Mouse (Mus musculus) embryonic facial prominence, embryonic 14.5 days (tissue): ENCODE measurements around the gene 1700037H04Rik. TPM values are rescaled to one million over a fixed set of nuclear protein-coding genes. Genes with fewer than 3 reads are reported as not detected.
A peak's percentile ranks its signal among the peaks of the same experiment; 100 is the strongest.

ENCODE experiments used
- ATAC-seq: fragments of 200-750 bp; cut with Nextera tagmentation; 2 replicates; pipeline ENCODE4 v1.8.0; 2017; ENCODE audit warnings: low read depth, moderate number of reproducible peaks, moderate TSS enrichment
- DNase-seq: peaks from one replicate; pipeline ENCODE4 v3.0.0-alpha.2; 2015; ENCODE audit warnings: low spot score
- H3K27ac ChIP-seq: fragments of 300-500 bp; sonication (generic); replicated peaks from 2 replicates; pipeline ENCODE4 v1.5.1; 2014; ENCODE audit warnings: low read depth, mild to moderate bottlenecking, low read length, moderate library complexity
- H3K27me3 ChIP-seq: fragments of 300-500 bp; sonication (generic); replicated peaks from 2 replicates; pipeline ENCODE4 v1.6.1; 2014; ENCODE audit warnings: low read length; ENCODE audit not compliant: control insufficient read depth, insufficient read depth
- H3K36me3 ChIP-seq: fragments of 300-500 bp; sonication (generic); 2 replicates; pipeline ENCODE4 v1.6.1; 2014; ENCODE audit warnings: low read length, mixed read lengths; ENCODE audit not compliant: control insufficient read depth, insufficient read depth
- H3K4me1 ChIP-seq: fragments of 300-500 bp; sonication (generic); 2 replicates; pipeline ENCODE4 v1.6.1; 2014; ENCODE audit warnings: antibody characterized with exemption, low read length; ENCODE audit not compliant: control insufficient read depth, insufficient read depth
- H3K4me2 ChIP-seq: fragments of 300-500 bp; sonication (generic); 2 replicates; pipeline ENCODE4 v1.6.1; 2014; ENCODE audit warnings: low read depth, mild to moderate bottlenecking, low read length, moderate library complexity, mixed read lengths
- H3K4me3 ChIP-seq: fragments of 300-500 bp; sonication (generic); 2 replicates; pipeline ENCODE4 v1.5.1; 2014; ENCODE audit warnings: low read depth, mild to moderate bottlenecking, low read length
- H3K9ac ChIP-seq: fragments of 300-500 bp; sonication (generic); 2 replicates; pipeline ENCODE4 v1.6.1; 2014; ENCODE audit warnings: low read depth, mild to moderate bottlenecking, low read length, moderate library complexity, mixed read lengths
- H3K9me3 ChIP-seq: fragments of 300-500 bp; sonication (generic); 2 replicates; pipeline ENCODE4 v1.6.1; 2016; ENCODE audit warnings: low read length; ENCODE audit not compliant: control insufficient read depth
- WGBS: fragments of 180-500 bp; shearing (Covaris S2); extraction: QIAGEN DNeasy Blood & Tissue Kit; methylation state at CpG from one replicate; pipeline ENCODE4 v1.1.7; 2014; 5-methylcytosine and 5-hydroxymethylcytosine counted together
- polyA plus RNA-seq: library from polyadenylated mRNA; unstranded; fragments of >200 nt; fragmentation: Nextera tagmentation; extraction: Ambion mirVana; gene quantifications from 2 replicates; pipeline ENCODE4 v1.2.1, GENCODE M21; 2014

The 1700037H04Rik gene
- polyA plus RNA-seq, 1 experiment from 2014 or later: 69.4 TPM

DNA sequence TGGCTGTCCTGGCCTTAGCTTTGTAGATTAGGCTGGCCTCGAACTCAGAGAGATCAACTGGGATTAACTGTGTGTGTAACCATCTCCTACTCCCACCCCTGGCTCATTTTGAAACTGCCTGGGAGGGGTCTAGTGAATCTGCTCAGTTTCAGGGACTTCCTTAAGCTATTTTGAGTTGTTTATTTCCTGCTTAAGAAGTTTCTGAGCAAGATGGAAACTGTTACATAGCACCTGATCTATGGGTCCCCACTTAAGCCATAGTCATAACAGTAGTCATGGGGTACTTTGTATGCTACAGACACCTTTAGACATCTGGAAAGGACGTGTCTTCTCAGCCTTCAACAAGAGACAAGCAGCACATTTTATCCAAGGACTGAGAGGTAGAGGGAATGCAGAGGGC is 40.8 kb upstream of the 1700037H04Rik start:
- no peak overlapping the region for H3K27ac ChIP-seq
- H3K9ac ChIP-seq: no peak overlapping the region
- peaks cover 14% of the 10 kb centered on the region for H3K4me1 ChIP-seq
- no peak for DNase-seq
- WGBS: 72% methylated on average over 2 of the region's 2 CpGs
- ATAC-seq: no peak
- no peaks in the 10 kb centered on the region for H3K9me3 ChIP-seq
- peaks cover 23% of the 10 kb centered on the region for H3K36me3 ChIP-seq
- H3K27me3 ChIP-seq: no peaks in the 10 kb centered on the region
- H3K4me3 ChIP-seq: no peak overlapping the region
- no peak overlapping the region for H3K4me2 ChIP-seq

DNA sequence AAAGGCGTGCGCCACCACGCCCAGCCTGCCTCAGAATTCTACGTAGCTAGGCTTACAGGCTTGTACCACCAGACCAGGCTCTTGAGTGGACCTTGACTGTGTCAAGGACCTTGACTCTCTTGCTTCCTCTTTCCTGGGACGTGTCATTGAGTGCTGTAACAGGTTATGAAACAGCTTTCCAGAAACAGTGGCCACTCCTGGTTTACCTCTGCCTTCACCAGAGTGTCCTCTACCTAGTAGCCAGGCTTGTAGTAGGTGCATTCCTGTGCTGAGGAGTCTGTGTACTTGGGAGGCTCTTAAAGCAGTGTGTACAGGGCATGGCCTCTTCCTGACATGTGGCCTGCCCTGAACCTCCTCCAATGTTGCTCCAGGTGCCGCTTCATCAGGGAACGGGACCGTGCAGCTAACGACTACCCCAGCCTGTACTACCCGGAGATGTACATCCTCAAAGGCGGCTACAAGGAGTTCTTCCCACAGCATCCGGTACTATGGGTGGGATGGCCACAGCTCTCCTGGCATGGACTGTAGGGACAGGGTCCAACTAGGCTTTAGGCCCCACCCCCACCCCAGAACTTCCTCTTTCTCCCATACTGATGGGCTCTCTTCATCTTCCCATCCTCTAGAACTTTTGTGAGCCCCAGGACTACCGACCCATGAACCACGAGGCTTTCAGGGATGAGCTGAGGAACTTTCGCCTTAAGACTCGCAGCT is 36.9 kb upstream of the 1700037H04Rik start:
- H3K4me3 ChIP-seq: no peak overlapping the region
- WGBS: 89% methylated on average over 16 of the region's 16 CpGs
- no peaks in the 10 kb centered on the region for H3K9me3 ChIP-seq
- DNase-seq (no peak), ATAC-seq (no peak)
- peaks cover 61% of the 10 kb centered on the region for H3K36me3 ChIP-seq
- no peak overlapping the region for H3K9ac ChIP-seq
- no peak overlapping the region for H3K27ac ChIP-seq
- H3K27me3 ChIP-seq: no peaks in the 10 kb centered on the region
- H3K4me2 ChIP-seq: no peak overlapping the region
- H3K4me1 ChIP-seq: no peaks in the 10 kb centered on the region

DNA sequence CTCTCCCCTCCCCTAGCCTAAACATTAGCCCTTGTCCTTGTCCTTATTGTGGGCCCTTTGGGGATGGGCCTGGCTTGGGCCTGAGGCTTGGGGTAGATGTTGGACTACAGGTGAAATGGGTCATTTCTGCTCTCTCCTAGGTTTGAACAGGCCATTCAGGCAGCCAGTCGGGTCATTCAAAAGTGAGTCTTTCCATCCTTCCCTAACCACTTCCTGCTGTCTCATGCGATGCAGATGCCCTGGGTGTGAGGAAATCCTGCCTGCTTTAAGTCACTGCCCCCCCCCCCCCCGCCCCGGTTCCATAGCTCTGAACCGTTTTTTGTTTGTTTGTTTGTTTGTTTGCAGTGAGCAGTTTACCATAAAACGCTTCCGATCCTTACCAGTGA is 31.1 kb upstream of the 1700037H04Rik start:
- no peaks in the 10 kb centered on the region for H3K9me3 ChIP-seq
- H3K27ac ChIP-seq: no peak overlapping the region; the same call in 1 of the 2 replicates
- peaks cover 30% of the 10 kb centered on the region for H3K4me1 ChIP-seq
- DNase-seq: no peak
- peak overlapping the region; percentile 25; the same call in 1 of the 2 replicates for H3K9ac ChIP-seq
- H3K36me3 ChIP-seq: peaks cover 46% of the 10 kb centered on the region
- no peak overlapping the region for H3K4me3 ChIP-seq
- no peaks in the 10 kb centered on the region for H3K27me3 ChIP-seq
- ATAC-seq: no peak
- no peak overlapping the region for H3K4me2 ChIP-seq
- WGBS: 76% methylated on average over 7 of the region's 7 CpGs

- Histone ChIP-seq H3K4me1 (peaks cover 30% of the 10 kb centered on the region), H3K36me3 (peaks cover 41% of the 10 kb centered on the region), H3K9ac (peak overlapping the region; percentile 25), H3K27me3 (no peaks in the 10 kb centered on the region), H3K27ac (peak overlapping the region; percentile 70), H3K9me3 (no peaks in the 10 kb centered on the region), H3K4me2 (no peak overlapping the region), H3K4me3 (no peak overlapping the region)
- 18% methylated on average over 10 of the region's 10 CpGs for WGBS
- peak; percentile 82 for DNase-seq
- ATAC-seq: peak; percentile 46
These were observed 30.6 kb upstream of the 1700037H04Rik start for GRCm38 (mm10) chr2:131190344-131191004.

- H3K4me2 ChIP-seq: no peak overlapping the region
- peak; percentile 67 for DNase-seq
- WGBS: 45% methylated on average over 5 of the region's 5 CpGs
These were observed 29.8 kb upstream of the 1700037H04Rik start for GRCm38 (mm10) chr2:131189521-131190309.

DNA sequence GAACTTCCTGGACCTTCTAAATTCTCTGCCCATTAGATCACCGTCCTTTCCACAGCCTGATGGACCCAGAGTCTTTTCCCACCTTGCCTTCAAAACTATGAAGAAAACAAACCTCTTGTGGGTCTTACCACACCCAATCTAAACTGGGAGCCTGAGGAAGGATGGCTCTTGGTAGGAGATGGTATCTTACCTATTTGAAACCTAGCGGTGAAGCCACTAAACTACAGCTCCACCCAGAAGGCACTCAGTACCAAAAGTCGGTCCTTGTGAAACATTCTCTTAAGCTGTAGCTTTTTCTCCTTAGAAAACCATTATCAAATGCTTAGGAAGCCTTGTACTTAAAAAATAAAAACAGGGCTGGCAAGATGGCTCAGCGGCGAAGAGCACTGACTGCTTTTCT is 28.4 kb upstream of the 1700037H04Rik start:
- Histone ChIP-seq H3K4me1 (peaks cover 30% of the 10 kb centered on the region), H3K27ac (no peak overlapping the region), H3K9me3 (no peaks in the 10 kb centered on the region), H3K9ac (no peak overlapping the region), H3K4me3 (no peak overlapping the region), H3K4me2 (peak overlapping the region; percentile 77; the same call in 1 of the 2 replicates), H3K27me3 (no peaks in the 10 kb centered on the region), H3K36me3 (peaks cover 20% of the 10 kb centered on the region)
- ATAC-seq (no peak), DNase-seq (no peak)
- WGBS: 94% methylated on average over 5 of the region's 5 CpGs

More at GRCm38 (mm10) chr2:131189521-131190309, 29.8 kb upstream of the 1700037H04Rik start:
- peaks cover 34% of the 10 kb centered on the region for H3K36me3 ChIP-seq
- no peak for ATAC-seq
- H3K27ac ChIP-seq: peak overlapping the region; percentile 70; the same call in 1 of the 2 replicates
- peaks cover 30% of the 10 kb centered on the region for H3K4me1 ChIP-seq
- peak overlapping the region; percentile 8; the same call in 1 of the 2 replicates for H3K9ac ChIP-seq
- no peaks in the 10 kb centered on the region for H3K27me3 ChIP-seq
- no peaks in the 10 kb centered on the region for H3K9me3 ChIP-seq
- no peak overlapping the region for H3K4me3 ChIP-seq

- H3K9ac ChIP-seq: peak overlapping the region; percentile 78
- peaks cover 30% of the 10 kb centered on the region for H3K4me1 ChIP-seq
- ATAC-seq (no peak), DNase-seq (no peak)
- WGBS: 26% methylated on average over 3 of the region's 3 CpGs
- no peaks in the 10 kb centered on the region for H3K9me3 ChIP-seq
- no peaks in the 10 kb centered on the region for H3K27me3 ChIP-seq
- H3K4me3 ChIP-seq: peak overlapping the region; percentile 74
- peak overlapping the region; percentile 74; the same call in 1 of the 2 replicates for H3K27ac ChIP-seq
- peaks cover 13% of the 10 kb centered on the region for H3K36me3 ChIP-seq
- H3K4me2 ChIP-seq: peak overlapping the region; percentile 77
These were observed 27.7 kb upstream of the 1700037H04Rik start for GRCm38 (mm10) chr2:131187602-131187922.

GRCm38 (mm10) chr2:131186771-131187601 is 27.1 kb upstream of the 1700037H04Rik start, which contains the start of the genes Cdc25b and Spef1:
Gene Cdc25b (plus strand): TSS chr2:131186949.
Gene Spef1 (minus strand): TSS chr2:131187282.
- H3K4me2 ChIP-seq: peak within 1 kb of the TSS; percentile 77
- H3K9ac ChIP-seq: peak within 1 kb of the TSS; percentile 78
- ATAC-seq: peak; percentile 90
- peak; percentile 93 for DNase-seq
- H3K9me3 ChIP-seq: no peaks in the 10 kb centered on the region
- peak within 1 kb of the TSS; percentile 74 for H3K4me3 ChIP-seq
- WGBS: 2% methylated on average over 32 of the region's 43 CpGs
- H3K27ac ChIP-seq: peak within 1 kb of the TSS; percentile 74
- H3K27me3 ChIP-seq: no peaks in the 10 kb centered on the region
- peaks cover 7% of the 10 kb centered on the region for H3K36me3 ChIP-seq
- H3K4me1 ChIP-seq: peaks cover 30% of the 10 kb centered on the region
